Mouse (Mus musculus) lung, postnatal 10 days (tissue): Measurements from ENCODE around the gene Tmem136.

Source experiments
- DNase-seq: peaks from one replicate; pipeline ENCODE4 v3.0.0; 2021

The Tmem136 gene

DNA sequence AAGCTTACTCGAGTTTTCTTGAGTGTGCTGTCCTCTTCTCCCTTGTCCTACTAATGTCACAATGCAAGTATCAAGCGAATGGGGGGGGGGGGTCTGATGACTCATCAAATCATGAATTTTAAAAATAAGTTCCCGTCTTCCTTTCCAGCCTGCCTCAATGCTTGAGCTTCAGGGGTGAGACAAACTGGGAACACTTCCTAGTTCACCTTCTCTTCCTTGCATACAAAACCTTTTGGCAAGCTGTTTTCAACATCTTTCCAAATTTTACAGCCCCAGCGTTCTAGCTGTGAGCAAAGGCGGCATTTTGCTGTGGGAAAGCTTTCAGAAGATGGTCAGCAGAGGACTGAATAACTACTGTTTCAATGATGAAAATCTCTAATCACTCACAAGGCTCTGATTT, 8.8 kb downstream of the Tmem136 start:
- DNase-seq: no peak

- DNase-seq: peak; percentile 84
These were observed 9.2 kb downstream of the Tmem136 start, which contains the start of gene Arhgef12 for GRCm38 (mm10) chr9:43107187-43107517. Gene Arhgef12 (minus strand): TSS chr9:43107239.

DNA sequence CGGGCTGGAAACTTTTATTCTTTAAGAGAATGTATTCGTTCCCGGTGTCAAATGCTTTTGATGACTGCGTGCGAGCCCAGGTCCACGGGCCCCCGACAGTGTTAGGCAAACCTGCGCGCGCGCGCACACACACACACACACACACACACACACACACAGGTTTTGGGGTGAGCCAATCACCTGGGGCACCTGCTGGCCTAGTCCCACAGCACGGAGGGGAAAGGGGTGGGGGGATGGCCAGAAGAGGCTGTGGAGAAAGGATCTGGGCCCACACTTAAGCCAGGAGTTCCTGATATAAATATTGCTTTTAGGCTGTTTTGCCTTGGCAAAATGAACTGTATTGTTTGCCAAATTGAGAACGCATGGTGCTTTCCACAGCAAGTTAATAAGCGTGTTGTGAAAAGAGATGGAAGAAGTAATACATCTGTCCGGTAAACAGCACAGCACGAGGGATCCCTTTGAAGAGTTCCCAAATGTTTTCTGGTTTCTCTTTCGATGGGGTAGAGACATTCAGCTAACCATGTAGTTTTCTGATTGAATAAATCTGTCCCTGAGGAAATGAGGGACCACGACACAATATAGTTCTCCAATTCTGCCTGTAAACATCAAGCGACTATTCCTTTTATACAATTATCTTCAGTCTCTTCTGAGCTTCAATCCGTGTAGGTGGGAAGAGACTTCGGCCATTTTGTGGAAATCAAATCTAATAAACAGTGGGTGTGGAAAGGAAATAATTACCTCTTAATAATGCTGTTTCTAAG, 9.8 kb downstream of the Tmem136 start:
- peak; percentile 58 for DNase-seq

GRCm38 (mm10) chr9:43105664-43106361, 10.6 kb downstream of the Tmem136 start:
- DNase-seq: peak; percentile 97

- DNase-seq: peak; percentile 55
These were observed 11.3 kb downstream of the Tmem136 start for GRCm38 (mm10) chr9:43104873-43105663.

DNA sequence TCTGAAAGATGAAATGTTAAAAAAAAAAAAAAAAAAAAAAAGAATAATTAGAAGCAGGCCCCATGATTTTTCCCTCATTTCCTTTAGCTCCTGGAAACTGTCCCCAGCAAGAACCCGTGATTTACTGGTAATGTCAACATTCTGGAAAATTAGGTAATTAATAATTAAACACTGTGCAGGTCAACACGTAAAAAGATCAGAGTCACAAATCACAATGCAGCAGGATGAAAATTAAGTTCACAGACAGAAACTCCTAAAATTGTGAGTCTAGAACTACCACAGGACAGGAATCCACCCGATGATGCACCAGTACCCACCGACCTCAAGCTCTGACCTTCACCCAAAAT, 11.9 kb downstream of the Tmem136 start:
- DNase-seq: no peak

- DNase-seq: peak; percentile 40
These were observed 12.6 kb downstream of the Tmem136 start for GRCm38 (mm10) chr9:43103675-43104299.

DNA sequence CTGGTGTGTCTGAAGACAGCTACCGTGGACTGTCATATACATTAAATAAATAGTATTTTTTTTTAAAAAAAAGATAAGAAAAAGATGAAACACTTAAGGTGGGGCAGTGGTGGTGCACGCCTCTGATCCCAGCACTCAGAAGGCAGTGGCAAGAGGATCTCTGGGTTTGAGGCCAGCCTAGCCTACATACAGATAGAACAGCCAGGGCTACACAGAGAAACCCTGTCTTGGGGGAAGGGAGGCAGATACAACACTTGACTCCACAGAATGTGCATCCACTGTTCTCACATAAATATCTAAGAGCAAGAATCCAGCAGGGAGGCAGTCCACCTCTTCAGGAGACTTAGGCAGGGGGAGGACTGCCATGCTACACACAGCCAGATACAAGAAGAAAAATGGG, 13.4 kb downstream of the Tmem136 start:
- no peak for DNase-seq

DNA sequence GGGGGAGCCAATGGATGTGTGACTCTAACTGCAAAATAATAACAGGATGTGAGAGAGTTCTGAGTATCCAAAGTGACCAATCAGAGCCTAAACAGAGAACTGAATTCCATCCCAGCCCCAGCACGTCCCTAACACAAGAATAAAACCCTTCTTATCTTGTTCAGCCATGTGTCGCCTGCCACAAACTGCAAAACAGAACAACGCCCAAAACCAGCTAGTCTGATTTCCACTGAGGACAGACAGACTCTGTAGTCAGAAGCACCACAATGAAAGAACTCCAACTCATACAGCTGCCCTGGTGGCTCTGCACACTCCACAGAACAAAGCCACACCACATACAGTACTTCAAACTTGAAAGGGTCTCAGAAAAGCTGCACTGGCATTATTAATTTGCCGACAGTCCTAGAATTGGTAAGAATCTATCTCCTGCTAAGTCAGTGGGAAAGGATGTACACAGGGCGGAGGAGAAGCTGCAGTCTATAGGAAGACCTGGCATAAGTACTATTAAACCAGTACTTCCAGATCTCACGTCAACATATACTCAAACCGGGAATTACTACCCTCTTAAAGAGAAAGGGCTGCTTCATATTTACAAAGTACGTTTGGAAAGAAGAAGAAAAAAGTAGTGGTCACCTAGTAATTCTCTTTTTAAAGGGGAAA, 14.3 kb downstream of the Tmem136 start:
- DNase-seq: peak; percentile 45

GRCm38 (mm10) chr9:43098922-43099321, 17.4 kb downstream of the Tmem136 start:
- no peak for DNase-seq

GRCm38 (mm10) chr9:43097801-43098557, 18.4 kb downstream of the Tmem136 start:
- no peak for DNase-seq

GRCm38 (mm10) chr9:43096337-43096736, 20.0 kb downstream of the Tmem136 start:
- DNase-seq: no peak

- DNase-seq: no peak
These were observed 21.5 kb downstream of the Tmem136 start for GRCm38 (mm10) chr9:43094828-43095227.

DNA sequence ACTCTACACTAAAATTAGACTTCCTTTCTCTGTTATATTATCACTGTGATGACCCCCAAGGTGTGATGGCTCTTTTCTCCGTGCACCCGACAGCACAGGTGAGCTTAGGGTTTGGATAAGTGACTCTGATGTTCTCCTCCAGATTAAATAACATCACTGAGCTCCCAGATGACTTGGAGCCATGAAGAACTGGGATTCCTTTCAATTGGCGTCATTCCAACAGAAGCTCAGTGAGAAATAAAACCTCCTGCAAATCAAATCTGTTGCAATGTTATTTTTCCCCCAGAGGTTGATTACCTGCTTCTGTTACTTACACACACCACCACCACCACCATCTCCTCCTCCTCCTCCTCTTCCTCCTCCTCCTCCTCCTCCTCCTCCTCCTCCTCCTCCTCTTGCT, 22.6 kb downstream of the Tmem136 start:
- DNase-seq: peak; percentile 29

- DNase-seq: no peak
These were observed 30.6 kb downstream of the Tmem136 start for GRCm38 (mm10) chr9:43085686-43086285.

DNA sequence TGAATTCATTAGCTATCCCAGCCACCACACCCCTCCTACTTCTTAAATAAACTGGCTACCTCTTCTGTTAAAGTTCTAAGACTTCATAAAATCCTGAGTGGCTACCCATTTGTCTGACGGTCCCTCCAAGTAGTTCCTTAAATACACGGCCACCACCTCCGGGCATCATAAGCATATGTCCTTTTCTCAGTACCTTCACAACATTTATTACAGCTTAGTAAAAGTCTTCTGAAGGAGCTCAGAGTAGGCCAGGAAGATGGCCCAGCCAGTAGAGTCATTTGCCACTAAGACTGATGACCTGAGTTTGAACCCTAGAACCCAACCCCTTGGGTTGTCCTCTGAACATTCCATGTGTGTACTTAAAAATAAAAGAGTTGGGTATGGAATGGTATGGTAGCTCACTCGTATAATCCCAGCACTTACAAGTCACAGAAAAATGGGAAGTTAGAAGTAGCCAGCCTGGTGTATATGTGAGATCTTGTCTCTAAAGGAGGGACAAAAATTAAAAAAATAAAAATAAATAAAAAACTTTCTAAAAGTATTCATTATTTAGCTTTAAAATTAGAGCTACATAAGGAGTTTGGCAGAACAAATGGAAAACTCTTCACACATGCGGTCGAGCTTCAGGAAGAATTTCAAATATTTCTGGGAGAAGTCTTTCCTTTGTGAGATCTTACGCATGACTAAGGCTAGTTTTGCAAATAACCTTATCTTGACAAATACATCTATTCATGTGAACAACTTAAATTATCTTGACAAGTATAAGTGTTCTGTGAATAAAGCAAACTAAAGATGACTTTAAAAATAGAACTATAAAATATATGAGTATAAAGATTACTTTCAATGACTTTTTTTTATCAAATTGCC, 31.6 kb downstream of the Tmem136 start:
- DNase-seq: no peak

- no peak for DNase-seq
These were observed 32.8 kb downstream of the Tmem136 start for GRCm38 (mm10) chr9:43083441-43084055.

GRCm38 (mm10) chr9:43078711-43079110, 37.7 kb downstream of the Tmem136 start:
- no peak for DNase-seq

- no peak for DNase-seq
These were observed 40.2 kb downstream of the Tmem136 start for GRCm38 (mm10) chr9:43076163-43076562.

- DNase-seq: no peak
These were observed 41.8 kb downstream of the Tmem136 start for GRCm38 (mm10) chr9:43074611-43075010.
